Mouse (Mus musculus) liver, embryonic 12.5 days (tissue): Measurements from ENCODE around the gene Mst1r. TPM values are rescaled to one million over a fixed set of nuclear protein-coding genes. Genes with fewer than 3 reads are reported as not detected.

Source experiments
- ATAC-seq: fragments of 200-750 bp; cut with Nextera tagmentation; 2 replicates; pipeline ENCODE4 v1.8.0; 2017; ENCODE audit warnings: moderate number of reproducible peaks, mild to moderate bottlenecking, moderate library complexity
- H3K27ac ChIP-seq: fragments of 300-500 bp; sonication (generic); 2 replicates; pipeline ENCODE4 v1.5.1; 2016; ENCODE audit warnings: mild to moderate bottlenecking
- H3K27me3 ChIP-seq: fragments of 300-500 bp; sonication (generic); replicated peaks from 2 replicates; pipeline ENCODE4 v1.6.1; 2016; ENCODE audit warnings: mild to moderate bottlenecking, moderate library complexity
- H3K36me3 ChIP-seq: fragments of 300-500 bp; sonication (generic); 2 replicates; pipeline ENCODE4 v1.6.1; 2016; ENCODE audit warnings: mild to moderate bottlenecking, moderate library complexity
- H3K4me1 ChIP-seq: fragments of 300-500 bp; sonication (generic); 2 replicates; pipeline ENCODE4 v1.6.1; 2016
- H3K4me2 ChIP-seq: fragments of 300-500 bp; sonication (generic); 2 replicates; pipeline ENCODE4 v1.6.1; 2016; ENCODE audit warnings: mild to moderate bottlenecking, moderate library complexity
- H3K4me3 ChIP-seq: fragments of 300-500 bp; sonication (generic); 2 replicates; pipeline ENCODE4 v1.5.1; 2016; ENCODE audit warnings: mild to moderate bottlenecking, moderate library complexity
- H3K9ac ChIP-seq: fragments of 300-500 bp; sonication (generic); 2 replicates; pipeline ENCODE4 v1.6.1; 2016; ENCODE audit warnings: mild to moderate bottlenecking, moderate library complexity
- H3K9me3 ChIP-seq: fragments of 300-500 bp; sonication (generic); replicated peaks from 2 replicates; pipeline ENCODE4 v1.6.1; 2016; ENCODE audit warnings: mild to moderate bottlenecking, moderate library complexity
- WGBS: fragments of 180-500 bp; shearing (Covaris S2); methylation state at CpG from one replicate; pipeline ENCODE4 v1.1.7; 2016; ENCODE audit not compliant: insufficient replicate concordance; 5-methylcytosine and 5-hydroxymethylcytosine counted together
- polyA plus RNA-seq: library from polyadenylated mRNA; unstranded; fragments of >200 nt; fragmentation: Nextera tagmentation; extraction: Ambion mirVana; gene quantifications from 2 replicates; pipeline ENCODE4 v1.2.1, GENCODE M21; 2016

Mst1r gene
- polyA plus RNA-seq, 1 experiment from 2014 or later: 0.92 TPM

- no peak overlapping the region for H3K27ac ChIP-seq
- no peak overlapping the region for H3K9ac ChIP-seq
- no peak for ATAC-seq
- no peaks in the 10 kb centered on the region for H3K9me3 ChIP-seq
- H3K4me1 ChIP-seq: peaks cover 15% of the 10 kb centered on the region
- 63% methylated on average over 4 of the region's 4 CpGs for WGBS
- H3K27me3 ChIP-seq: no peaks in the 10 kb centered on the region
- H3K4me2 ChIP-seq: no peak overlapping the region
- no peak overlapping the region for H3K4me3 ChIP-seq
- H3K36me3 ChIP-seq: peaks cover 97% of the 10 kb centered on the region
Observed at GRCm38 (mm10) chr9:107960928-107961327, 54.3 kb downstream of the Mst1r start.

GRCm38 (mm10) chr9:107961351-107961762 is 54.7 kb downstream of the Mst1r start:
- ATAC-seq: no peak
- Histone ChIP-seq H3K4me3 (no peak overlapping the region), H3K36me3 (peaks cover 96% of the 10 kb centered on the region), H3K27me3 (no peaks in the 10 kb centered on the region), H3K9ac (no peak overlapping the region), H3K27ac (no peak overlapping the region), H3K4me1 (peaks cover 19% of the 10 kb centered on the region), H3K4me2 (no peak overlapping the region), H3K9me3 (no peaks in the 10 kb centered on the region)
- WGBS: 88% methylated on average over 10 of the region's 10 CpGs

- Histone ChIP-seq H3K4me1 (peaks cover 24% of the 10 kb centered on the region), H3K4me3 (no peak overlapping the region), H3K9ac (no peak overlapping the region), H3K4me2 (no peak overlapping the region), H3K27ac (0 out of 2 replicates have a peak overlapping the region, but pooled peaks have one; percentile 23), H3K9me3 (no peaks in the 10 kb centered on the region), H3K27me3 (no peaks in the 10 kb centered on the region), H3K36me3 (peaks cover 96% of the 10 kb centered on the region)
- no peak for ATAC-seq
- WGBS: 67% methylated on average over 5 of the region's 5 CpGs
Observed at GRCm38 (mm10) chr9:107961881-107962280, 55.2 kb downstream of the Mst1r start.

- no peak overlapping the region for H3K9ac ChIP-seq
- no peaks in the 10 kb centered on the region for H3K9me3 ChIP-seq
- no peak overlapping the region for H3K4me3 ChIP-seq
- peak overlapping the region; percentile 54; the same call in 1 of the 2 replicates for H3K27ac ChIP-seq
- no peaks in the 10 kb centered on the region for H3K27me3 ChIP-seq
- WGBS: 90% methylated on average over 9 of the region's 9 CpGs
- no peak overlapping the region for H3K4me2 ChIP-seq
- ATAC-seq: no peak
- H3K36me3 ChIP-seq: peaks cover 94% of the 10 kb centered on the region
- H3K4me1 ChIP-seq: peaks cover 26% of the 10 kb centered on the region
Observed at GRCm38 (mm10) chr9:107962916-107963315, 56.2 kb downstream of the Mst1r start.

GRCm38 (mm10) chr9:107963700-107964099 is 57.0 kb downstream of the Mst1r start:
- H3K9ac ChIP-seq: peak overlapping the region; percentile 3; the same call in 1 of the 2 replicates
- H3K36me3 ChIP-seq: peaks cover 94% of the 10 kb centered on the region

GRCm38 (mm10) chr9:107964681-107965080 is 58.0 kb downstream of the Mst1r start:
- Histone ChIP-seq H3K9ac (0 out of 2 replicates have a peak overlapping the region, but pooled peaks have one; percentile 3), H3K4me3 (no peak overlapping the region), H3K27ac (peak overlapping the region; percentile 66; the same call in 1 of the 2 replicates), H3K27me3 (no peaks in the 10 kb centered on the region), H3K36me3 (peaks cover 94% of the 10 kb centered on the region), H3K4me2 (no peak overlapping the region), H3K4me1 (peaks cover 28% of the 10 kb centered on the region), H3K9me3 (no peaks in the 10 kb centered on the region)
- 88% methylated on average over 9 of the region's 9 CpGs for WGBS
- no peak for ATAC-seq

More at GRCm38 (mm10) chr9:107963700-107964099, 57.0 kb downstream of the Mst1r start:
- 12% methylated on average over 5 of the region's 5 CpGs for WGBS
- peak; percentile 62 for ATAC-seq
- H3K4me1 ChIP-seq: peaks cover 26% of the 10 kb centered on the region
- H3K27me3 ChIP-seq: no peaks in the 10 kb centered on the region
- no peak overlapping the region for H3K4me2 ChIP-seq
- no peaks in the 10 kb centered on the region for H3K9me3 ChIP-seq
- no peak overlapping the region for H3K4me3 ChIP-seq
- H3K27ac ChIP-seq: peak overlapping the region; percentile 66

GRCm38 (mm10) chr9:107966676-107967075 is 60.0 kb downstream of the Mst1r start:
- H3K4me3 ChIP-seq: no peak overlapping the region
- 58% methylated on average over 10 of the region's 10 CpGs for WGBS
- peaks cover 90% of the 10 kb centered on the region for H3K36me3 ChIP-seq
- no peaks in the 10 kb centered on the region for H3K27me3 ChIP-seq
- H3K4me1 ChIP-seq: peaks cover 48% of the 10 kb centered on the region
- no peaks in the 10 kb centered on the region for H3K9me3 ChIP-seq
- ATAC-seq: no peak
- peak overlapping the region; percentile 17; the same call in 1 of the 2 replicates for H3K27ac ChIP-seq
- H3K9ac ChIP-seq: peak overlapping the region; percentile 20; the same call in 1 of the 2 replicates
- no peak overlapping the region for H3K4me2 ChIP-seq

- Histone ChIP-seq H3K9ac (no peak overlapping the region), H3K4me2 (no peak overlapping the region), H3K4me1 (peaks cover 56% of the 10 kb centered on the region), H3K36me3 (peaks cover 83% of the 10 kb centered on the region), H3K9me3 (no peaks in the 10 kb centered on the region), H3K4me3 (no peak overlapping the region), H3K27me3 (no peaks in the 10 kb centered on the region), H3K27ac (no peak overlapping the region; the same call in 1 of the 2 replicates)
- WGBS: 80% methylated on average over 6 of the region's 6 CpGs
- ATAC-seq: no peak
Observed at GRCm38 (mm10) chr9:107967437-107967836, 60.8 kb downstream of the Mst1r start.

GRCm38 (mm10) chr9:107968531-107968930 is 61.9 kb downstream of the Mst1r start:
- H3K4me3 ChIP-seq: no peak overlapping the region
- no peaks in the 10 kb centered on the region for H3K9me3 ChIP-seq
- peaks cover 72% of the 10 kb centered on the region for H3K36me3 ChIP-seq
- H3K4me1 ChIP-seq: peaks cover 67% of the 10 kb centered on the region
- H3K27me3 ChIP-seq: no peaks in the 10 kb centered on the region
- WGBS: 84% methylated on average over 7 of the region's 7 CpGs
- no peak for ATAC-seq
- H3K27ac ChIP-seq: no peak overlapping the region
- H3K9ac ChIP-seq: no peak overlapping the region
- no peak overlapping the region for H3K4me2 ChIP-seq

Other genes starting within 250 kb of the Mst1r start
- 2.8 and 3.3 TPM in 2 replicates for gene Slc38a3, start 237.3 kb upstream of the Mst1r start, polyA plus RNA-seq
- gene Gnat1, start 227.2 kb upstream of the Mst1r start, polyA plus RNA-seq: 1.9 and 2.4 TPM in 2 replicates
- 3.9 and 4.2 TPM in 2 replicates for gene Sema3f, start 196.4 kb upstream of the Mst1r start, polyA plus RNA-seq
- 84.3 and 88.6 TPM in 2 replicates for gene Rbm5, start 135.9 kb upstream of the Mst1r start, polyA plus RNA-seq
- gene Rbm6, start 33.6 kb upstream of the Mst1r start, polyA plus RNA-seq: 45.7 and 49.2 TPM in 2 replicates
- 5.7 and 7.4 TPM in 2 replicates for gene Mon1a, start 18.7 kb upstream of the Mst1r start, polyA plus RNA-seq
- gene Actl11, start 21.6 kb downstream of the Mst1r start, polyA plus RNA-seq: not detected in 2 replicates
- 0.53 and 0.54 TPM in 2 replicates for gene Camkv, start 28.8 kb downstream of the Mst1r start, polyA plus RNA-seq
- gene Traip, start 43.3 kb downstream of the Mst1r start, polyA plus RNA-seq: 20.9 and 22.2 TPM in 2 replicates
- 63.1 and 63.7 TPM in 2 replicates for gene Uba7, start 68.6 kb downstream of the Mst1r start, polyA plus RNA-seq
- 1.2 and 1.4 TPM in 2 replicates for gene Gm20661, start 76.2 kb downstream of the Mst1r start, polyA plus RNA-seq
- 64.3 and 68.7 TPM in 2 replicates for gene Inka1, start 79.0 kb downstream of the Mst1r start, polyA plus RNA-seq
- 2.6 and 3.7 TPM in 2 replicates for gene Cdhr4, start 85.6 kb downstream of the Mst1r start, polyA plus RNA-seq
- 0.69 and 0.75 TPM in 2 replicates for gene Gm20662, start 89.5 kb downstream of the Mst1r start, polyA plus RNA-seq
- gene Ip6k1, start 95.6 kb downstream of the Mst1r start, polyA plus RNA-seq: 43.7 and 47.7 TPM in 2 replicates
- gene Gmppb, start 142.4 kb downstream of the Mst1r start, polyA plus RNA-seq: 22.1 and 22.6 TPM in 2 replicates
- gene Amigo3, start 146.3 kb downstream of the Mst1r start, polyA plus RNA-seq: 2.2 and 2.5 TPM in 2 replicates
- gene Mst1, start 173.6 kb downstream of the Mst1r start, polyA plus RNA-seq: 14.5 and 15.7 TPM in 2 replicates
- gene Rnf123, start 176.5 kb downstream of the Mst1r start, polyA plus RNA-seq: 96.6 and 101 TPM in 2 replicates
- 199 and 215 TPM in 2 replicates for gene Apeh, start 187.7 kb downstream of the Mst1r start, polyA plus RNA-seq